Mouse (Mus musculus): Measurements from ENCODE around the gene Ccser1. TPM values are rescaled to one million over a fixed set of nuclear protein-coding genes. Genes with fewer than 3 reads are reported as not detected.
"Not testable (repeated sequence)": the region's sequence is repeated elsewhere in the genome, so short reads cannot be mapped to it uniquely, and the experiment has no call there.

Gene Ccser1
- polyA plus RNA-seq, 1 experiment from 2014 or later = 25.3 TPM

DNA sequence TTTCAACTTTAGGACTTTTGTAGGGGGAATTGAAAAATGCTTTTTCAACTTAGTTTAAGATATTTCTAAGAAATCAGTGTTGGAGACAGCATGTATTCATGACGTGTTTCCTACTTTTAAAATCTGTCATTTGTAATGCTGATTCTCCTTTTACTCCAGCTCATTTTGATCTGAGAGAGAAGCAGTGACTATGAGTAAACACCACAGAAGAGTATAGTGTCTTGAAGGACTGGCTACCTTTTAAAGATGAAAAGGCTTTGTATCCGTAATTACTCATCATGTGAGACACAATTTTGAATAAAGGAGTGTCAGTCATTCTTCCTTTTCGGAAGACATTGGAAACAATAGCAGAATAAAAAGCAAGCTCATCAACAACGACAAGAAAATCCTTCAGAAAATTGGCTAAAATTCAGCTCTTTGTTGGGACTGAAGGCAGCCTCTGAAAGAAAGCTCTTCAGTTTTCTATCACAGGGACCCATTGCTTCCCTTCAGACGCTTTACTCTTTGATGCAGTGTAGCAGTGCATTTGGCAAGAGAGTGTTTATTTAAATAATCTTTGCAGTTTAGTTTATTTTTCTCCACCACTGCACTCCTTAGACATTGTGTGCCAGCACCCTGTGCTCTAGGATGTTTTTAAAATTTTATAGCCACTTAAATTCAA is 50.1 kb downstream of the Ccser1 start:
- Histone ChIP-seq H3K27ac (replicated peaks) (no peak overlapping the region), H3K4me2 (no peak overlapping the region), H3K4me1 (peaks cover 15% of the 10 kb centered on the region), H3K9ac (replicated peaks) (no peak overlapping the region), H3K4me3 (replicated peaks) (no peak overlapping the region), H3K36me3 (no peaks in the 10 kb centered on the region), H3K9me3 (replicated peaks) (no peaks in the 10 kb centered on the region), H3K27me3 (replicated peaks) (no peaks in the 10 kb centered on the region)
- no peak for ATAC-seq (ENCODE audit: low FRiP score)
- WGBS = 46% methylated on average over 5 of the region's 5 CpGs

DNA sequence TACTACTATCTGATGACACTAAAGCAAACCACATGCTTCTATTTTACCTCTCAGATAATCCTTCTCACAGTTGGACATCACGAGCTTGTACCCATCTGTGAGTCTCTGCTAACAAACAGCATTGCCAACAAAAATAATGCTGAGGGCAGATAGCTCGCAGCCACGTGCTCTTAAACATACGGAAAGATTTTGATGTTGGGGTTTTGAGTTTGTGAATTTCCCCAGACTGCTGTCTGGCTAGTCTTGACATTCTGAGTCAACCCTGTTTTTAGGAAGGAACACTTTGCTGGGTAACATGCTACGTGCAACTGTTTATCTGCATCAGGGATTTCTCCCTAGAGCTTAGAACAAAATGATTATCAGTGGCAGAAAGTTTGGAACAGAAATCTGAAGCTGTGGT is 52.9 kb downstream of the Ccser1 start:
- ATAC-seq (ENCODE audit: low FRiP score) = no peak
- no peak overlapping the region for H3K9ac ChIP-seq (replicated peaks)
- H3K27me3 ChIP-seq (replicated peaks) = no peaks in the 10 kb centered on the region
- H3K9me3 ChIP-seq (replicated peaks) = no peaks in the 10 kb centered on the region
- no peak overlapping the region for H3K4me2 ChIP-seq
- H3K27ac ChIP-seq (replicated peaks) = no peak overlapping the region
- 52% methylated on average over 5 of the region's 5 CpGs for WGBS
- no peaks in the 10 kb centered on the region for H3K36me3 ChIP-seq
- H3K4me3 ChIP-seq (replicated peaks) = no peak overlapping the region
- H3K4me1 ChIP-seq = peaks cover 15% of the 10 kb centered on the region

DNA sequence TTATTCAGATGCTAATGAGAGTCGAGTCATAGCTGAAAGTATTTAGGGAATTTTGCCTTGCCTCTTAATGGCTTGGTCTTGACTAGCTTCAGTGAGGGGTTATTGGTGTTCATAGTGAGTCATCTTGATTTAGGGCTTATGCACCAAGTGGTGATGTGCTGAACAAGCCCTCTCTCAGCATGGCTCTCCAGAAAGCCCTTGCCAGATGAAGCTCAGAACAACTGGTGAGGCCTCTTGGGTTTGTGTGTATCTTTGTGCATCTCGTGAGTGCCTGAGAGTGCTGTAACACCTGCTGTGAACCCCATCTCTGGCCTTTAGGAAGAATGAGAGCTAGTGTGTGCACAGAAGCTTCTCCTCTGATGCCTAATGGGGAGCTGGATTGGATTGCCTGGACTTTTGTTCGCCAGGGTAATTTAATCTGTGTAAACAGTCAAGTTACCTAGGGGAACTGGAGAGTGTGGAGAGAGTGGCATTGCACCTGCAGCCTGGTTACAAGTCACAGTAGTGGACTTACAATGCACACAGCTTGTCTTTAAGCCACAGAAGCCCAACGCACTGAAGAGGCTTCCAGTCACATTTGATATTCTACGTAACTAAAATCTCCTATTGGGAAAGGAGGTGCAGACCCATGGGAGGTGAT is 53.5 kb downstream of the Ccser1 start:
- Histone ChIP-seq H3K9ac (replicated peaks) (no peak overlapping the region), H3K4me1 (peaks cover 15% of the 10 kb centered on the region), H3K27ac (replicated peaks) (no peak overlapping the region; the same call in 1 of the 2 replicates), H3K9me3 (replicated peaks) (no peaks in the 10 kb centered on the region), H3K36me3 (no peaks in the 10 kb centered on the region), H3K4me2 (no peak overlapping the region), H3K4me3 (replicated peaks) (no peak overlapping the region), H3K27me3 (replicated peaks) (no peaks in the 10 kb centered on the region)
- WGBS = 23% methylated on average over 5 of the region's 5 CpGs
- peak; percentile 33; the same call in 1 of the 2 replicates for ATAC-seq (ENCODE audit: low FRiP score)

DNA sequence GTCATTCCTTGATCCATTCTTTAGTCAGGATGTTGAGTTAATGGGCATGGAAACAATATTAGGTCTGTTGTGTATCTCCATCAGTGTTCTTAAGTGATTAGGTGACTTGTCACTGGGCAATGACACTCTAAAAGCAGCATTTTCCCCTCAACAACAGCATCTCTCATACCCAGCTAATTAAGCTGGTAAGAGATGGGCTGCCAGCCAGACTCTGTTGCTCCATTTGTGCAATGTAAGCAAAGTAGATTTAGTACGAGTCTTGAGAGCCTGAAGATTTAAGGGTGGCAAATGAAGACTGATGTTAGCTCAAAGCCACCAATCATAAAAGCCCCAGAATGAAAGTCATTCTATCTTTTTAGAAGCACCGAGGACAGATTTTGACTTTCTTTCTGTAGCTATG is 60.5 kb downstream of the Ccser1 start:
- H3K4me1 ChIP-seq = no peaks in the 10 kb centered on the region
- H3K4me2 ChIP-seq = no peak overlapping the region
- 75% methylated on average over 2 of the region's 2 CpGs for WGBS
- H3K9ac ChIP-seq (replicated peaks) = no peak overlapping the region
- no peaks in the 10 kb centered on the region for H3K9me3 ChIP-seq (replicated peaks)
- H3K27me3 ChIP-seq (replicated peaks) = no peaks in the 10 kb centered on the region
- H3K27ac ChIP-seq (replicated peaks) = no peak overlapping the region
- ATAC-seq (ENCODE audit: low FRiP score) = no peak
- no peaks in the 10 kb centered on the region for H3K36me3 ChIP-seq
- no peak overlapping the region for H3K4me3 ChIP-seq (replicated peaks)

DNA sequence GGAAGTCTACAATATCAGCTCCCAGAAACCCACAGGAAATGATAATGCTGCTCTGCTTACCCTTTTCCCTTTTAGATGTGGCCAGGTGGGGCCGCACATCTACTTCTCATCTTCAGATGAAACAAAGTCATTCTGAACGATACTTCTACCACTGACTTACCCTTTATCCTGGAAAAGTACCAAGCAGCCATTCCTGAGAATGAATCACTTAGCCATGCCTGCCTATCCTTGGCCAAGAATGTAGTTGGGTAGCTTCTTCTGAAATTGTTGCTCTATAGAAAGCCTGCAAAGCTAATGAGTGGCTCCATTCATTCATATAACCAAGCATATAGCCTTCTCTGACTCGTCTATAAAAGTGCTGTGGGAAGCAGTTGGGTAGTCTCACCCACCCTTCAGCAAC is 62.4 kb downstream of the Ccser1 start:
- no peak overlapping the region for H3K9ac ChIP-seq (replicated peaks)
- no peaks in the 10 kb centered on the region for H3K36me3 ChIP-seq
- no peak for ATAC-seq (ENCODE audit: low FRiP score)
- WGBS = 89% methylated on average over 3 of the region's 3 CpGs
- H3K4me1 ChIP-seq = no peaks in the 10 kb centered on the region
- no peaks in the 10 kb centered on the region for H3K9me3 ChIP-seq (replicated peaks)
- no peak overlapping the region for H3K4me3 ChIP-seq (replicated peaks)
- no peaks in the 10 kb centered on the region for H3K27me3 ChIP-seq (replicated peaks)
- H3K4me2 ChIP-seq = no peak overlapping the region
- no peak overlapping the region for H3K27ac ChIP-seq (replicated peaks)

DNA sequence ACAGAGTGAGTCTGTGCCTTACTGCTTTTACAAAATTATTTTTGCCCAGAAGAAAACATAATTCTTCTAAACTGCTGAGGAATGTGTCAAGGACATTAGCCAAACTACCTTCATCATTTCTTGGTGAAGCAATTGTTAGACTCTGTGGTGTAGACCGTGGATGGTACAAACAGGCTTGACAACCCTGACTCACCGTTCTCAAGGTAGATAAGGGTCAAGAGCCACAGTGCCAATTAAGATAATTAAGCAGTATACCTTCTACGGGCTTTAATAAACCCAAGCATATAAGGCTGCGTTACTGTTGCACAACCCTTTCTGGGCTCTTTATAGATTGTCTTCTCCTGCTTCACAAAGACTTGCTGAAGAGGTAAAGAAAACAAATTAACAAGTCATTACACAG is 66.4 kb downstream of the Ccser1 start:
- no peak overlapping the region for H3K4me2 ChIP-seq
- WGBS = 81% methylated on average over 4 of the region's 4 CpGs
- ATAC-seq (ENCODE audit: low FRiP score) = no peak

DNA sequence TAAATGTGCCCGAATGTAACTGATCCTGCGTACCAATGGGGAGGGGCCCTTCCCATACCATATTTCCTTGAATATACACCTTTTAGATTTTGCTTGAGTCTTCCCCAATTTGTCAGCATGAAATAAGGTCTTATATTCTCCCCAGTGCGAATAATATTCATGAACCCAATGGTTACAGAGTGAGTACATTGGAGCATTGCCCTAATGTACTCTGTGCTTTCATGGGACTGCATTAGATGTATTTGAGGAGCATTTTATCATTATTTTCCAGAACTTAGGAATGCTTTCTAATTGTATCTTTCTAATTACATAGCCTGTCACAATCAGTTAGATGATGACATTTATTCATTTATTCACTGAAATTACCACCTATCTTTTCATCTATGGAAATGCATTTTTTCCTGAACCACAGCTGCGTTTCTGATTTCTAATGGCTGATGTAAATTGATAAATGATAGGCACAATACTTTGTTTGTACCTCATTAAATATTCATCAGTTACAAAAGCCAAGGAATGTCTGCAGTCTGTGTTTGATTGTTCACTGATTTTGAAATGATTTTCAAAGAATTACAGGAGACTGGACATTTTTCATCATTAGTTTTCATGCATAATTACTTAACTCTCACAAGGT is 67.8 kb downstream of the Ccser1 start:
- Histone ChIP-seq H3K27ac (replicated peaks) (no peak overlapping the region), H3K36me3 (no peaks in the 10 kb centered on the region), H3K9ac (replicated peaks) (no peak overlapping the region), H3K4me2 (no peak overlapping the region), H3K9me3 (replicated peaks) (no peaks in the 10 kb centered on the region), H3K4me1 (peaks cover 5% of the 10 kb centered on the region; the same call in 1 of the 2 replicates), H3K27me3 (replicated peaks) (no peaks in the 10 kb centered on the region), H3K4me3 (replicated peaks) (no peak overlapping the region)
- no peak for ATAC-seq (ENCODE audit: low FRiP score)
- 69% methylated on average over 4 of the region's 4 CpGs for WGBS

More for the DNA sequence above, 66.4 kb downstream of the Ccser1 start:
- H3K4me1 ChIP-seq = peaks cover 5% of the 10 kb centered on the region; the same call in 1 of the 2 replicates
- no peaks in the 10 kb centered on the region for H3K36me3 ChIP-seq
- H3K27me3 ChIP-seq (replicated peaks) = no peaks in the 10 kb centered on the region
- no peak overlapping the region for H3K9ac ChIP-seq (replicated peaks)
- no peaks in the 10 kb centered on the region for H3K9me3 ChIP-seq (replicated peaks)
- H3K27ac ChIP-seq (replicated peaks) = no peak overlapping the region
- H3K4me3 ChIP-seq (replicated peaks) = no peak overlapping the region

DNA sequence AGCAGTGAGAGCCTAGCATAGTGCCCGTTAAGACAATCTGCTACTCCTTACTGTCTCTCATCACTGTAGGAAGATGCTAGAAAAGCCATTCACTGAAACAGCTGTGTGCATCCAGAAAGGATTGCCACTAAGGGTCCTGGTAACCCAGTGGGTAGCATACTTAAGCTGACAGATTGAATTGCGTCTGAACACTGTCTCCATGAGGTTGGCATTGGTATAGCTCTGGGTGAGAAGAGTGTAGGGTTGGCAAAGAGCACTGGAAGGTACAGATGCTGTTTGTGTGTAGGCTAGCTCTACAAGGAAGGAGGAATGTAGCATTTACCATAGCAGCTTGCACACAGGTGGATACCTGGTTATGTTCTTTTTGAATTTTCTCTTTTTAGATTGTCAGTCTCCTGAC is 68.6 kb downstream of the Ccser1 start:
- H3K4me2 ChIP-seq = no peak overlapping the region
- no peaks in the 10 kb centered on the region for H3K9me3 ChIP-seq (replicated peaks)
- H3K4me3 ChIP-seq (replicated peaks) = no peak overlapping the region
- no peak overlapping the region for H3K9ac ChIP-seq (replicated peaks)
- H3K27ac ChIP-seq (replicated peaks) = 0 out of 2 replicates have a peak overlapping the region, but pooled peaks have one; percentile 5
- peaks cover 5% of the 10 kb centered on the region; the same call in 1 of the 2 replicates for H3K4me1 ChIP-seq
- 45% methylated on average over 2 of the region's 2 CpGs for WGBS
- H3K36me3 ChIP-seq = no peaks in the 10 kb centered on the region
- H3K27me3 ChIP-seq (replicated peaks) = no peaks in the 10 kb centered on the region
- peak; percentile 54 for ATAC-seq (ENCODE audit: low FRiP score)

DNA sequence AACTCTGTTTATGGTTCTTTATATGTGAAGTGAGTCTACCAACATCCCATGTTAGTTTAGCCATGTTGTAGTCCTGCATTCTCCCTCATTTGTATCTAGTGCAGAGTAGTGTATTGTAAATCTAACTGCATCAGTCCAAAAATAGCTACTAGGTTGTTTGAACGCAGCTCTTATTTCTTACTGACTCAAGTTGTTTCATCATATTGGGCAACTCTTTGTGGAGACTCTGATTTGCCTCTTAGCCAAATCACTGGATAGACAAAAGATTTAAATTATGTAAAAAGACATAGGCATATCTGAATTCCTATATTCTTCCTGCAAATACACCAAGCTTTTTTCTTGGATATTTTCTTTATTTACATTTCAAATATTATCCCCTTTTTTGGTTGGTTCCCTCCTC is 71.1 kb downstream of the Ccser1 start:
- no peaks in the 10 kb centered on the region for H3K9me3 ChIP-seq (replicated peaks)
- no peak overlapping the region for H3K4me3 ChIP-seq (replicated peaks)
- H3K4me2 ChIP-seq = no peak overlapping the region
- H3K9ac ChIP-seq (replicated peaks) = no peak overlapping the region
- H3K27me3 ChIP-seq (replicated peaks) = no peaks in the 10 kb centered on the region
- no peak for ATAC-seq (ENCODE audit: low FRiP score)
- H3K4me1 ChIP-seq = peaks cover 5% of the 10 kb centered on the region; the same call in 1 of the 2 replicates
- no peaks in the 10 kb centered on the region for H3K36me3 ChIP-seq
- WGBS = 86% methylated on average over 1 of the region's 1 CpGs
- H3K27ac ChIP-seq (replicated peaks) = no peak overlapping the region

DNA sequence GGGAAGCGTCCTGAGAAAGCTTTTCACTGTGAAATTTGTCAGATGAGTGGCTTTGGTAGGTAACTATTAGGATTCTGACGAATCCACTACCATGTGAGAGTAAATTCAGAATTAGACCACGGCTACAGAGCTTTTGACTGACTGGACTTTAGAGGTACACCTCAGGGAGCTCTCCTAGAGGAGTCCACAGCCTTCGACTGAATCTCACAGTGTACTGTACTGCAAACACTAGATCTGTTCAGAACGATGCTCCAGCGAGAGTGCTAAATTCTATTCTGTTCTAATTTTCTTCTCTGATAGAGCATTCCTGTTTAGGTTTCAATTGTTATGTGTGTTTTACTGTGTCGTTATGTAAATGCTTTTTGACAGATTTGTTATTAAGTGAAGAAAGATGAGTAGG is 72.8 kb downstream of the Ccser1 start:
- Histone ChIP-seq H3K27ac (replicated peaks) (no peak overlapping the region; the same call in 1 of the 2 replicates), H3K9me3 (replicated peaks) (no peaks in the 10 kb centered on the region), H3K27me3 (replicated peaks) (no peaks in the 10 kb centered on the region), H3K36me3 (no peaks in the 10 kb centered on the region), H3K9ac (replicated peaks) (no peak overlapping the region), H3K4me2 (no peak overlapping the region), H3K4me3 (replicated peaks) (no peak overlapping the region), H3K4me1 (peaks cover 5% of the 10 kb centered on the region; the same call in 1 of the 2 replicates)
- no peak for ATAC-seq (ENCODE audit: low FRiP score)
- WGBS = 66% methylated on average over 7 of the region's 7 CpGs

DNA sequence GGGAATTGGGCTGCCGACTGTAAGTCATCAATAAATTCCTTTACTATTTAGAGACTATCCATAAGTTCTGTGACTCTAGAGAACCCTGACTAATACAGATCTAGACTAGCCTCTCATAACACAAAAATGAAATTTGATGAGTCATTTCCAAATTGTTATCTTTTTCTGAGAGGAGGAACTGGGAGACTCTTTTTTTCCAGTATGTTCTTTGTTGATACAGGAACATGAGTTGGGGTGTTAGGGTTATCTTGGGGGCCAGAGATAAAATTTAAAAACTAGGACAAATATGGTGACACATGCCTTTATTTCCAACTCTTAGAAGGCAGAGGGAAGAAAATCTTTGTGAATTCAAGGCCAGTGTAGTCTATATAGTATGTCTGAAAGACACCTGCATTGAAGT is 75.8 kb downstream of the Ccser1 start:
- H3K4me3 ChIP-seq (replicated peaks); ATAC-seq (ENCODE audit: low FRiP score); H3K9ac ChIP-seq (replicated peaks); H3K9me3 ChIP-seq (replicated peaks); H3K36me3 ChIP-seq; H3K4me2 ChIP-seq; H3K27ac ChIP-seq (replicated peaks); H3K4me1 ChIP-seq; H3K27me3 ChIP-seq (replicated peaks): not testable (repeated sequence)
- WGBS = 100% methylated on average over 1 of the region's 1 CpGs

Measured in neural tube, embryonic 15.5 days (tissue).